Mouse (Mus musculus) B cell, adult 2 months (primary cell): ENCODE data around the gene Ppm1n.
A peak's percentile ranks its signal among the peaks of the same experiment; 100 is the strongest.

Experiments
- DNase-seq, 2 experiments: peaks; one replicate each; pipeline ENCODE4 v3.0.0; 2022

Ppm1n gene

DNA sequence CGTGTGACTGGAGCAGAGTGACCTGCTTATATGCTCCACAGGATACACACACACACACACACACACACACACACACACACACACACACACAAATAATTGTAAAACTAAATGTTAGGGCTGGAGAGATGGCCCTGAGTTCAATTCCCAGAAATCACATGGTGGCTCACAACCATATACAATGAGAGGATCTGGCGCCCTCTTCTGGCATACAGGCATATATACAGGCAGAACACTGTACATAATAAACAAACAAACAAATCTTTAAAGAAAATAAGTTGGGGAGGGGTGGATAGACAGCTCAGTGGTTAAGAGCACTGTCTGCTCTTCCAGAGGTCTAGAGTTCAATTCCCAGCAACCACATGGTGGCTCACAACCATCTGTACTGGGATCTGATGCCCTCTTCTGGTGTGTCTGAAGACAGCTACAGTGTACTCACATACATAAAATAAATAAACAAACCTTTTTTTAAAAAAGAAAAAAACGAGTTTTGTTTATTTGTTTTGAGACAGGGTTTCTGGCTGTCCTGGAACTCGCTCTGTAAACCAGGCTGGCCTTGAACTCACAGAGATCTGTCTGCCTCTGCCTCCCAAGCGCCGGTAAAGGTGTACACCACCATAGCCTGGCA, 1.9 kb upstream of the Ppm1n start:
- peak; percentile 64 to 69 for DNase-seq

DNA sequence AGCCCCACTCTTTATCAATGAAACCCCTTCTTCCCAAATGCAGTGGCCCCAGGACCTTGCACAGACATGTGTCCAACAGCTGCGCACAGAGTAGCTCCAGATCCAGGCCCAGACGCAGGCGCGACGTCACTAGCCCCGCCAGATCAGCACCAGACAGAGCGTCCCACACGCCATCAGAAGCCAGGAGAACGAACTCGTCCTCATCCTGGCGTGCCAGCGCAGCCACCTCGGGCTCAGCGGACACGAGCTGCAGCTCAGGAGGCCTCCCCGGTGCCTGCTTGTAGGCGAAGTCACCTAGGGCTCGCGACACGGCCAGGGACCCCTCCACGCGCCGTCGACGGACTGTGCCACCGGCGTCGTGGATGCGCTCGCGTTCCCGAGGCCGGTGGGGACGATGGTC, 812 bp downstream of the Ppm1n start:
- no peak for DNase-seq

DNA sequence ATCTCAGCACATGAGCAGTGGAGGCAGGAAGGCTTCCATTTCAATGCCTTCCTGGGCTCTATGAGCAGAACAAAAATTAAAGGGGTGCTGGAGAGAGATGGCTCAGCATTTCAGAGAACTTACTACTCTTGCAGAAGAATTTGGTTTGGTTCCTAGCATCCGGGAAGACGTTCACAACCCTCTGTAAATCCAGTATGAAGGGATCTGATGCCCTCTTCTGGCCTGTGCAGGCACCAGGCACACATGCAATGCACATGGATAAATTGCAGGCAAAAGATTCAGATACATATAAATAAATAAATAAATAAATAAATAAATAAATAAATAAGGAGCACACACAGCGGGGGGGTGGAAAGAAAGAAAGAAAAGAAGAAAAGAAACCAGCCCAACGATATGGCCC, 3.6 kb downstream of the Ppm1n start:
- peak in 1 of 2 experiments; percentile 27 for DNase-seq

DNA sequence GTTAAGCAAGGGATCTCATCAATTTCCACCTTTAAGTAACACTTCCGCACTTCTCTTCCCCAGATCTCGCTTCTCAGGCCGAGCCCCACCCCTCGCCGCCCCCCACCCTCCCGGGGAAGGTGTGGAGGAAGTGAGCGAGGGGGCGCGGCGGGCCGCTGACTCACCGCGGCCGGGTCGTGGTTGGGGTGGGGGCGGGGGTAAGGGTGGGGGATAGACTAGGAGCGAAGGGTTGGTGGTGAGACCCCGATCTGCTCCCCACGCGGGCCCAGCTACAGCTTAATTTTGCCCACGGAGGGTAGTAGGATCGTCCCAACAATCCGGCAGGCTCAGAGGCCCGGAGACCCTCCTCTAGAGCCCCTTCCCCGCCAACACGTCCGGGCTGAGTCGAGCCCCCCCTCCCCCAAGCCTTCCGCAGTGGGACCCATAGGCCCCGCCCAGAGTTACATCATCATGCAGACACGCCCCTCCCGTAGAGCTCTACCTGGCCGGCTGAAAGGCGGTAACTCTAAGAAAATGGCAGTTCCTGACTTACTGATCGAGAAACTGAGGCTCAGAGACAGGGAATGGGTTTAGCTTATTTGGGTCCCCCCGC, 7.6 kb downstream of the Ppm1n start:
- peak; percentile 92 for DNase-seq

DNA sequence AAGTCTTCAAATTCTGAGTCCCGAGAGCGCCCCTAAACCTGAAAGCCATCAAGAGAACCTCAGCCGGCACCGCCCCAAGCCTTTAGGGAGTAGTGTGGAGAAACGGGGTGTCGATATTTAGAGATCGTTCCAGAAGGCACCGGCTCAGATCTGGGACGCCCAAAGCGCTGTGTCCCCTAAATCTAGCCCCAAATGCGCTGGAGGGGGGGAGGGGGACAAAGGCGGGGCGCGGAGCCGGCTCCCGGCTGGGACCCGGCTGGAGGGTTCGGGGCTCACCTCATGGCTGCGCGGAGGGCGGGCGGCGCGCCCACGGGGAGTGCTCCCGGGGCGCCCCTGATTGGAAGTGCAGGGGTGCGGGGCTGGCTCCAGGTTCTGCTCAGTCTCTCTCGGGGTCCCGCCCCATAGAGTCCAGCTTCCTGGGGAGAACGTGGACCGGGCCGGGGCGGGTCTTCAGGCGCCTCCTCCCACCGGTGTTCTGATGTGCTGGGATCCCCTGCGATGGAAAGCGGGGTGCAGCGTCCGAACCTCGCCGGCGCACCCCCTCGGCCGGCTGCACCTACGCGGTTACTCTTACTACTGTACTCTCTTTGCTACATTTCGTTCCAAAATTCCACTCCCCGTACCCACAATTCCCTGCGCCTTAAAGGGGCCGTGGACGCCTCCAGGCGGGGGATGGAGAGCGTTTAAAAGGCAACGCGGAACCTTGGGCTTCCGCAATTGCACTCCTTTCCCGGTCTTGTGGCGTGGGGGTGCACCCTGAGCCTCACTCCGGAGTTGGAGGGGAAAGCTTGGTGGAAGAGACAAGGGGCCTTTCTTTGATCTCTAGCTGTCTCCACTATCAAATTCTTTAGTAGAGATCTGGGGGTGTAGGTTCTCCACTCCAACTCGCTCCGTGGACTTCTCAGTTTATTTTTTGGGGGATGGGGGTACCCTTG, 8.4 kb downstream of the Ppm1n start, which contains the start of gene Vasp:
Gene Vasp, minus strand, starts transcription at position 580 of the 935 bp plus-strand sequence.
- peak; percentile 85 to 86 for DNase-seq

DNA sequence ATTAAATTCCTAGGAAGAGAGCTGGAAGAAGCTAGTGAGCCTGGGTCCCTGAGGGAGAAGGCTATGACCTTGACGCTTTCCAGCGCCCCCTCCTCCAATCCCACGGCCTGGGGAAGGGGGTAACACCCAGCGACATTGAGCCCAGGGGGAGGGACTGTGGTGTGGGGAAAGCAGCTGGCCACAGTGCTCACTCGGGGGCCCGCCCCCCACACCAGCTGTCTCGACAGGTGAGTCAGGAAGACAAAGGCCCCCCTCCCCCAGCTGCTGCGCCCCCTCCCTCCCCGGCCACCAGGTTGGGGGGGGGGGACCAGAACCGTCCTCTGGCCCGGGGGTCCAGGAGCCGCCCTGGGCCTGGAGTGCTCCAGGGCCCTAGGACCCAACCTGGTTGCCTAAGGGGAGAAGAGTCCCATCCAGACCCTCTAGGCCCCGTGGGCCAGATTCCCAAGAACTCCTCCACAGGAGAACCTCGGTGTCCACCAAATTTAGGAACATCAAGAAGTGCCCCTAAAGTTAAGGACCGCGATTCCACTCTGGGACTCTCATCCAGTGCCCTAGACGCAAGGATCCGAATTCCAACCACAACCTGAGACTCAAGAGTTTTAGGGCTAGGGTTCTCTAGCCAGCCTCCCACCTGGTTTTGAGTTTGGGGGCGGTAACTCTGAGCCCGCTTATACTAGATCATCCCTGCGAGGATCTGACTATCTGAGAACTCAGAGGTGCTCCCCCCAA, 9.2 kb downstream of the Ppm1n start:
- DNase-seq, result peak; percentile 39 to 43

DNA sequence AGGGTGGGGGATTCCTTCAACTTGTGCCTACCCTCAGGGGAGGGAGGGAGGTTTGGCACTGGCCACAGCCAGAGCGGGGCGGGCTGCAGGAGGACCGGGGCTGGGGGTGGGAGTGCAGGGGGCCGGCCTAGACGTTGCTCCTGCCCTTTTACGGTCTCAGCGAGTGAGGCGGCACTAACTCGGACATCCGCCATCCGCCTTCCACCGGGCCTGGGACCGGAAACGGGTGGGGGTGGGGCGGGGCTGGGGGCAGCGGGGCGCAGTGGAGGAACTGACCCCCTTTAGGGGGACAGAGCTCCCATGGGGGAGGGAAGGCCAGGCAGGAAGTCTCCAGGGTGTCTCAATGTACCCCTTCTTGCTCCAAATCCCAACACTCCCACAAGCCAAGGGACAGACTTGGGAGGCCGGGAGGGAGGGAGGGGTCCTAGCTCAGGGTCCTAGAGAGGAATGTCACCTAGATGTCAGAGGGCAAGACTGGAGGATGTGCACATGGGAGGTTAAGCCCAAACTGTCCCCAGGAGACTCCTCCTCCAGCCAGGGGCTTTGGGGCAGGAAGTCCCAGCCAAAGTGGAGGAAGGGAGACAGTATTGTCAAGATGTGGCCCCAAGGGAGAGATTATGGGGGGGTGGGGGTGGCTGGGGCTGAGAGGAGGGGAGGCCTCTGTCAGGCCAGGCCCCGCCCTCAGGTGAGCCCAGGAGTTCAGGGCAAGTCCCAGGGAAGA, 10.0 kb downstream of the Ppm1n start:
- peak; percentile 25 for DNase-seq

DNA sequence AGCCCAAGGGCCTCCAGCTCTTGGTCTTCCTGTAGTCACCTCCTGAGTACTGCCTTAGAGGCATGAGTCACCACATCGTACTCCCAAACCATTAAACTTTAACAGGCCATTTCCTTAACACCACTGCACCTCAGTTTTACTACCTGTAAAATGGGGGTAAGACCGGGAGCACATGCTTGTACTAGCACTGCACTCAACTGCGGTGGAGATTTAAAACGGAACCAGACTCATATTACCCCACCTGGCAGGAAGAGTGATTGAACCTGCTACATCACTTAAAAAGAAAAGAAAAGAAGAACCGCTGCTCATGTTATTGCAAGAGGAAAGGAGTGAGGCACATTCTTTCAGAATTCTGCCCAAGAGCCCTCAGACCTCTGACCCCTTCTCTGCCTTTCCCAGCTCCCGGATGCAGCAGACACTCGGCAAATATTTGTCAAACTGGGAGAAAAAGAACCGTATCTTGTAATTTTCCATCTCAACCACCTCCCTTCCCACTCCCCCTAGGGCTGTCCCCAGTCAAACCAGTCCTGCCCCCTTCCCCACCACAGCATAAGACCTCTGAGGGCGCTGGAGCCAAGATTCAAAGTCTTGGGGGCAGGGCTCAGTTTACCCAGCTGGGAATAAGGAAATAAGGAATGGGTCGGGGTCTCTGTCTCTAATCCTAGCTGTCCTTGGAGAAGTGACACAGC, 10.7 kb downstream of the Ppm1n start:
- DNase-seq, result peak; percentile 34 to 38

DNA sequence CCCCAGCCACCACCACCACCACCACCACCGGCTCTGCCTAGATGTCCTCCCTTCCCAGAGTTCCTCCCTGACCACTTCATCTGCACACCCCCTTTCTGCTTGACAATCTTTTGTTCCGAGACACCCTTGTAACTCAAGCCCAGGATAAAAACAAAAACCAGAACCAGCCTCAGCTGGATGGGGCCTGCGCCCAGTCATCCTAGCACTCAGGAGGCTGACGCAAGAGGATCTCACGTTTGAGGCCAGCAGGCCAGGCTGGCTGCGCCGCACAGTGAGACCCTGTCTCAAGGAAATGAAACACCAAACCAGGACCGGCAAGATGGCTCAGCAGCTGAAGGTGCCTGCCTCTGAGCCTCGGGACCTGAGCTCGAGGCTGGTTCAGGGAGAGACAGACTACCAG, 12.8 kb downstream of the Ppm1n start:
- no peak for DNase-seq

DNA sequence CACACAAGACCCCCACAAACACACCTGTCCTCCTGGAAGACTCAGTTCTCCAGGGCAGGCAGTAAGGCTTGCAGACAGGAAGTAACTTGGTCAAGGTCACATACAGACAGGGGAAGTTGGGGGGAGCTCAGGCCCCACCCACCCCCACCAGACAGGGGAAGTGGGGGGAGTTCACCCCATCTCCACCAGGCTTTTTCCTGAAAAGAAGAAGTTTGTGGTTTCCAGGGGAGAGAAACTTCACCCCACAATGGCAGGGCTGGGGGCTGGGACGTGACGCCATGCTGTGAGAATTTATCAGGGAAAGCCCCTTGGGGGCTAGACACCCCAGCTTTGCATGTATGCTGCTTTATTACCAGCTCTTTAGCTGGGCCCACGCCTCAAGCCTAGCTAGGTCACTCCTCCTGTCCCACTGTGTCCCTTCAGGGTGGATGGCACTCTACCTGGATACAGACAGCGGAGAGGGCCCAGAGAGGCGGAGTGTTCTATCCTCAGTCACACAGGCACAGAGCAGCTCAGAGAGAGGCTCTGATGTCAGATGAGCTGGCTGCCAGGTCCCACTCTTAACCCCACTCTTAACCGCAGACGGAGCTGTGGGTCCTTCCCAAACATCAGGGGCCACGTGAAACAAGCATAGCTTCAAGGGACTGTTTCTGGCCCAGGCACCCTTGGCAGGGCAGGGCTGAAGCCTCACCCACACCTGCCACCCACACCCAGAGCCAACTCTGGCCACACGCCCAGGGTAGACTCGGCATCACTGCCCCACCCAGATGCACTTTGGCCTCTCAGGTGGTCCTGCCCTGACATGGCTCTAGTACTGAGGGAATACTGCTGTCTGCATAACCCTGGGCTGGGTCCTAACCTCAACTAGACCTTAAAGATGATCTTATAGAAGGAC, 13.7 kb downstream of the Ppm1n start:
- peak; percentile 83 to 85 for DNase-seq

DNA sequence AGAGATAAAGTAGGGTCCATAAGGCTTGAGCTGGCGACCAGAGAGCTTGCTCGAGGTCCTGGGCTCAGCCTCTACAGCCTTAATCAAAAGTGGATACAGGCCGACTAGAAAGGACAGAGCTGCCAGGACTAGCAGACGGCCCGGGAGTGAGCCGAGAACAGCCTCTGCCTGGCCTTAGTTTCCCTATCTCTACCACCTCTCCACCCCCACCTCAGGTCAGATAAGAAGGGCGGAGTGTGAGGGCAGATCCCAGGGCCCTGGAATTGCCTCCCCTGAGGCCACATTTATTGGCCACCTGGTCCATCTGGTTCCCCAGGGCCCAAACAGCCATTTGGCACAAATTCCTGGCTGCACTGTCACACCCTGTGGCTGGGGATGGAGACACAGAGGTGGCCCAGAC, 14.7 kb downstream of the Ppm1n start:
- no peak for DNase-seq

DNA sequence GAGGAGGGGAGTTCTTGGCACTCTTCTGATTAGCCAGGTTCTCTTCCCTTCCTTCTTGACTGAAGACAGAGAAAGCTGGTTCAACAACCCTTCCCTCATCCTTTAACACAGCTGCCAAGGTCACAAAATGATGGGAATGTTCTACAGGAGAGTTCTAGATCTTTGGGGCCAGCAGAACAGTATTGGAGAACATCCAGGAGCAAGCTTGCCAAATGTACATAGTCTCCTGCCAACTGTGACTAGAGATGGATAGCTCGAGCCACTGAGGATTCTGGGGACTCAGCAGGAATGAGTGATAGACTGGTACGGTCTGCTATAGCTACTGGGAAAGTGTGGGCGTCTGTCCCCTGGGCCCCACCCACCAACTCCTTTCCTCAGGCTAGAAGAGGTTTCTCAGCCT, 21.5 kb downstream of the Ppm1n start:
- no peak for DNase-seq

DNA sequence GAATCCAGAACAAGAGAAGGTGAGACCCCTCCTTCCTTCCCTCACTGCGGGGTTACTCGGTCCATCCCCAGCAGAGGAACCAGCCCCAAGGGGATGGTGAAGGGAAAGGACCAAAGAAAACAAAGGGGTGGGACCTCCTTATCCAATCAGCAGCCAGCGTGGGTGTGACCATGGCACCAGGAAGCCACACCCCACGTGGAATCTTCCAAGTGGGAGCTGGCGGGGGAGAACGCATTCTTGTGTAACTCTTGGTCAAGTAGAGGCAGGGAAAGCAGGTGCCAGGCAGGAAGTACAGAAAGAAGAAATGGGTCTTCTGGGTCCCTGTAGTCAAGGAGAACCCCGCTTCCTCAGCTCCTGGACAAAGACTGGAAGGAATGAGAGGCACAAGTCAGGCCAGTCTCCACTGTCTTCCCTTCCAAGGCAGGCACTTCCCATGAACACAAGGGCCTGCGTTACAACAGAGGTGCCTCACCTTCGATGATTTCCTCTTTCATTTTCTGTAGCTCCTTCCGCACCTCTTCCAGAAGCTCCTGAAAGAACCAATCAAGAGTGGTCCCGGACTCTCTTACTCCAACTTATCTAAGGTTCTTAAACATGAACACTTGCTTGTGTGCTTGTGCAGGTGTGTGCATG, 22.4 kb downstream of the Ppm1n start:
- DNase-seq, result no peak

DNA sequence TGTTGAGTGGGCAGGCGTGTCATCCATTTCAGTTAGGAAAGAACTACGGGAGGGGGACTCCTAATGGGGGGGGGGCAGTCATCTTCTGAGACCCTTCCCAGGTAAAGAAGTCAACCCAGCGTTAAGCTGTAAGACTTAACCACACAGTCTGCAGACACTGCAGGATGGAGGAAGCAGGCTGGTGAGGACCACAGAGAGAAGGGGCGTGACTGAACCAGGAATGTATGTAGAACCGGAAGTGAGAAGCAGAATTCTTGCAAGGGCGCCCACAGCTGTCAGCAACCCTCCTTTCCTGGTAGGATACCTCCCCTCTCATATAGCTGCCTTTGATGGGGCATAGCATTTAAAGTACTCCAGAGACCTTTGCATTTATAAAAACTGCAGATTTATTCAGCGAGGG, 23.3 kb downstream of the Ppm1n start:
- DNase-seq, result no peak

DNA sequence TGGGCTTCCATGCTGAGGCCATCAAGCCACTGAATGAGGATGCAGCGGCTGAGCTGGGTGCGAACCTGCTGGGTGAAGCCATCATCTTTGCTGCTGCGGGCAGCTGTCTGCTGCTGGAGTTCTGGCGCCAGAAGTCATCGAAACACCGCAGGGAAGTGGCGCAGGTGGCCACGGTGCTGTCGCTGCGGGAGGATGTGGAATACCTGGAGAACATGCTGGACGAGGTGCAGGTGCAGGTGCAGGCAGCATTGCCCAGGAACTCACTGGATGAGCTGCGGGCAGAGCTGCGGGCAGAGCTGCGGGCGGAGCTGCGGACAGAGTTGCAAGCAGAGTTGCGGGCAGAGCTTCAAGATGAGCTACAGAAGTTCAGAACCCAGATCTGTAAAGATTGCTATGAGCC, 24.5 kb downstream of the Ppm1n start:
- DNase-seq, result no peak

DNA sequence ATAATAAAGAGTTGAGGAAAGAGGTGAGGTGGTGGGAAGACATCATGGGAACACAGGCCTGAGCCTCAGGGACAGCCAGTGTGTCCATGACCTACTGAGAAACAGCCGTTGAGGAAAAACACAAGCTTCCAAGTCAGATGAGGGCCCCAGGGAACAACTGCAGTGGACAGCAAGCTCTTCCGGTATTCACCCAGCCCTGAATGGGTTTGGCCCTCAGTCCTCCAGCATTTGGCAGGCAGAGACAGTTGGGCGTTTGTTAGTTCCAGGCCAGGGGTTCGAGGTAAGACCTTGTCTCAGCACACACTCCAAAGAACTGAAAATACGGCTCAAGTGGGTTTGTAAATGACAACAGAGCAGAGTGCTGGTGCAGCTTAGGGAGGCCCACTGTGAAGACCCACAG, 26.4 kb downstream of the Ppm1n start:
- no peak for DNase-seq

DNA sequence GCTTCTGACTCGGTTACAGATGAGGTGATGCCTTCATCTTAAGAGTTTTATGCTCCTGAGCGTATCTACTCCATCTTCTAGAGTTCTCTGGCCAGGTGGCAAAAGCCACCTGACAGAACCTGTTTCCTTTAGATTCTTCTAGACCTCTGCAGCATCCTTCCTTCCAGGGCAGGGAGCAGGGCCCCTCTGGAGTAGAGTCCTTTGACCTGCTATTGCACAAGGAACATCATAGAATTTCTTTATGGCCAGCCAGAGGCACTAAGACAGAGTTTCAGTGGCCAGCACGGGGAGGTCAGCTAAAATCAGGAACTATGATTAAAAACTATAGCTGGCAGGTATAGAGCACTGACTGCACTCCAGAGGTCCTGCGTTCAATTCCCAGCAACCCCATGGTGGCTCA, 27.8 kb downstream of the Ppm1n start:
- no peak for DNase-seq

DNA sequence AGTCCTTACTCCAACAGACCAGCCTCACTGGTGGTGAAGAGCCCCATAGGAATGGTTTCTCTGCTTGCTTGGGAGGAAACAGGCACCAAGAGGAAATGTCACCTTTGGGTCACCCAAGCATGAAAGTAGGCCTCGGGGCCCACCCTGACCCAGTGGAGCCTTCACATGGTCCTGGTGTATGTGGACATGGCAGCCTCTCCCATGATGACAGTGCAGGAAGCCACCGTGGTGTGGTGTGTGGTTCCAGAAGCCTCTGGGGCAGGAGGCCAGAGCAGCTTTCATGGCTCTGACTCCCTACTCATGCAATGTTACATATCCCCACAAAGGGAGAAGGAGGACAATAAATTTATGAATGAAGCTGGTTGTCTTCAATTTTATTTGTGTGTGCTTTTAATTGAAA, 32.4 kb downstream of the Ppm1n start:
- peak in 1 of 2 experiments; percentile 16 for DNase-seq

DNA sequence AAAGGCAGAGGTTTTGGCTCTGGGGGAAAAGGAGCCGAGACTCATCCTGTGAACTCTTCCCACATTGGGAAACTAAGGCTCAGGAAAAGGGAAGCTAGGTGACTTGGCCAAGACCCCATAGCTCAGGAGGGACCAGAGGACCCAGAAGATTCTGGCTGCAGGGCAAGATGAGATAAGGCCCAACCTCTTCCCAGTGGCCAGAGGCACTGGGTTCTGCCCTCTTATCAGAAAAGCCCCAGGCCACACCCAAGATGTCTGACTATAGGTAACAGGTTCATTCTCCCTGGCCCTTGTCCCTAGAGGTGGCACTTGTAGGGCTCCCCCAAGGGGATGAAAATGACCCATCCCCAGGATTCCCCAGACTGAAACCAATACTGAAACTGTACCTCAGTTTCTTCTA, 33.0 kb downstream of the Ppm1n start:
- DNase-seq, result no peak

DNA sequence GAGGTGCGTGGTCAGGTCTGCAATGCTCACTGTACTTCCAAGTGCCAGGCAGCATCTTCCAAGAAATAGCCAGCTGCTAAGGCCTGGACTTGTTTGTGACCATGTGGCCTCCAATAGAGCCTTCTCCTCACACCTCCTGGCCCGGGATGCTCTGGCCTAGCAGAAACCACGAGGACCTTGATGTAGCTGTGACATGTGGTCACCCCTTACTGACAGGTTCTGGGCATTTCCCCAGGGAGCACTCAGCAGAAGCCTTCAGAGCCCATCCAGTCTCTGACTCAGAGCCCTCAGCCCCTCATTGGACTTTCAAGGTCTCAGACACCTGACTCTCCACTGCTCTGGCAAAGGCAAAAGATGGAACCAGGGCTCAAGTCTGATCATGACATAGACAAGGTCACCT, 34.8 kb downstream of the Ppm1n start:
- DNase-seq, result no peak
